Mouse (Mus musculus) cerebellum, adult 9-11 months (tissue): ENCODE results near the gene Cacnb2.

Experiments used
- DNase-seq: peaks from one replicate; pipeline ENCODE4 v3.0.0; 2022

Cacnb2 gene

DNA sequence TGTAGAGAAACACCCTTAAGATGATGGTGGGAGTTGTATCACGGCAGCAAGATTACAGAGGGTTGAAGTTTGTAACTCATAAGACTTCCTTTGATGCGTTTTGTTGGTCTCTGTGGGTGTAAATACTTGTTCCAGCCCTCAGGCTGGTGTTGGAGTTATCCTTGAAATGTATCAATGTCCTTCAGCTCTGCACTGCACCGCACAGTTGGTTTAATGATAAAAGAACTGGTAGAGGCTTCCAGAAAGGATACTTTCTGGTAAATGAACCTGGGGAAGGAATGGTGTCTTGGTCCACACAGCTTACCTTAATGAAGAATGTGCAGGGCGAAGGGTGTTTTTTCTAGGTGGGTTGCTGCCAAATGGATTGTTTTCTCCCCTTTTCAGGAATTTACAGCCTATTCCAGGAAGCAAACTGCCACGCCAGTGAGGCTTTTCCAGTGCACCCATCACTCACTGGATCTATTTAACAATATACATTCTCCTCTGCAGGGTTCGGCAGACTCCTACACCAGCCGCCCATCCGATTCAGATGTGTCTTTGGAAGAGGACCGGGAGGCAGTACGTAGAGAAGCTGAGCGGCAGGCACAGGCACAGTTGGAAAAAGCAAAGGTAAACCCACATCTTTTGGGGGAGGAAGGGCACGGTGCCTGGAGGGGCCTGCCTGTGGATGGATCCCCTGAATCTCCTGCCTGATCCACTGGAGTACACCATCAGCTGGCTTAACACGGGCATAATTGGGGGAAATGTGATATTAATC lies 271.6 kb downstream of the Cacnb2 start:
- DNase-seq: no peak

DNA sequence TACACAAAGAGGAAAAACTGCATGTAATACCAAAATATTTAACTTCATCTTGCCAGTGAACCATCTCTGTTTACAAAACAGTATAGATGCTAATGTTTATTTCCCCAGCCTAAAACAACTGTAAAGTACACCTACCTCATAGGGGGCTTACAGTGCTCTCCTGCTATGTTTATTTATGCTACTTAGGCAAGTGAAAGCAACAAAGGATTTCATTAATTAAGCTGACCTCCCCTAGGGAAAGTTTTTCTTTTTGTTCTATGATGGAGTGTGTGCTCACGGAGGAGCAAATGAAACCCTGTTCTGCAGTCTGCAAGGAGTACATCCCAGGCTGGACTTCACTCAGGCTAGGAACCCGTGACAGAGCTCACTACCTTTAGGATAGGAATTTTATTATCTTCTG lies 272.2 kb downstream of the Cacnb2 start:
- DNase-seq: no peak

DNA sequence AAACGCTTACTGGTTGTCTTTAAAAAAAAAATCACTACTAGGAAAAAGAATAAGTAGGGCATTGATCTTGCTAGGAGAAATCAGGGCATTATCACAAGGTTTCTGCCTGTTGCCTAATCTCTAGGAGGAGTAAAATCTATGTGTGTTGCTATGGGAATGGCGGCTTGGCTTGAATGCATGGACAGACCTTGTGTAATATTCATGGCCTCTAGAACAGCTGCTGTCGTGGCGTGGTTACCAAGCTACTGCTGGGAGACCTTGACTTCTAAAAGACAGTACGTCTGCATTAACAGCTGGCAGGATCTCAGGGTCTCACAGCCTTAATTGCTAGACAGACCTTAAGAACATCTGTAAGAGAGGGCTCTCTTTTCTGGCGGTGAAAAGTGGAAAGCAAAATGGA lies 272.7 kb downstream of the Cacnb2 start:
- DNase-seq: no peak

DNA sequence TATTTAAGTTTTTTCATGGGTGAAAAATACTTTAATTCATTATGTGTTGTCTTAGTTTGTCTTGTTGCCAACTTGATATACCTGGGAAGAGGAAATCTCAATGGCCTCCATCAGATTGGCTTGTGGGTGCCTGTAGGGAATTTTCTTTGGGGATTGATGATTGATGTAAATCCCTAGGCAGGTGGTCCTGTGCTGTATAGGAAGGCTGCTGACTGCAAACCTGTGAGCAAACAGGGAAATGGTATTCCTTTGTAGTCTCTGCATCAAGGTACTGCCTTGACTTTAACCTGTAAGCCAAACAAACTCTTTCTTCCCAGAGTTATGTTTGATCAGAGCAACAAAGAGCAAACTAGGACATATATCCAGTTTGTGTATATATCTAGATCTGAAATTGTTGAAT lies 276.1 kb downstream of the Cacnb2 start:
- no peak for DNase-seq

DNA sequence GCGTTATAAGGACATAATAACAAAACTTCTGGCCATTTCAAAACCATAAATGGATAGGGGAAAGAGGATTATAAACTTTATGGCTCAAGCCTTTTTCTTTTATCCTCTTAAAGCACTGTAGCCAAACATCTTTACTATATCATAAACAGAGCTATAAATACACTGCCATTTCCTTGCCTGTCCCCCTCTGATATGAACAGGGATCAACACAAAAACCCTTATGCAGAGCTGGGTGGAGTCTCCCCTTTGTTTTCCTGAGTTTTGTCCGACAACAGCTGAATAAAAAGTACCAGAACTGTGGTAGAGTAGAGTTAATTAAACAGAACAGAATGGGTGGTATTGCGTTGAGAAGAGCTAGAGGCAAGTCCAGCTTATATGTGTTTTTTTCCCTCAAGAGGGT lies 280.6 kb downstream of the Cacnb2 start:
- no peak for DNase-seq

DNA sequence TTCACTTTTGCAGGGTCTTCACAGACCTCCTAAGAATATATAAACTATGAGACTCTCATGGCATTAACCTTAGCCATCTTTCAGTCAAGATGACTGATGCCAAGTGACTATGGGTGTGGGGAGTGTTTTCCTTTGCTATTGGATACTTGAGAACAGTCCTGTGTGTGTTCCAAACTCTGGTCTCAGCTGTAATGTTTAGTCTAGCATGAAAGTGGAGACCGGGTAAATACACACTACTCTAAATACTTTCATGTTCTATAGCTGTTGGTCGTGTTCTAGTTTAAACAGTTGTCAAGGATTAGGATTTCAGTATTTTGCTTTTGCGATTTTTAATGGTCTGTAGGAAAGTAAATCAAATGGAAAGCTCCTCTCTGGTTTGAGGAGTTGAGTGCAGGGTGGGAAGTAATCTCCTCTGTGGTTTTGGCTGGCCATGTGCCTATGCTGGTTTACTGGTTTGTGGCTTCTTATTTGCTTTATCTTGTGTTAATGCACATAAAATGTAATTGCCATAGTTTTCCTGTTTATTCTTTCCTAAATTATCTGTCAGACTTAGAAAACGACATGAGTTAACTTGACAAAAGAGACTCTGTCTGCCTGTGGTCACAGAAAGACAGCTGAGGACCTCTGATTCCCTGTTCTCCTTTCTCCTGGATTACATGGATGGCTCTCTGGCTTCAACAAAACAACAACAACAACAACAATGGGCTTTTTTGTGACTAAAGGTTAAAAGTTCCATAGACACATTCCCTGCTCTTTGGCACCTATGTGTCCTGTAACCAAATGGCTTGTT lies 285.7 kb downstream of the Cacnb2 start:
- DNase-seq: no peak

DNA sequence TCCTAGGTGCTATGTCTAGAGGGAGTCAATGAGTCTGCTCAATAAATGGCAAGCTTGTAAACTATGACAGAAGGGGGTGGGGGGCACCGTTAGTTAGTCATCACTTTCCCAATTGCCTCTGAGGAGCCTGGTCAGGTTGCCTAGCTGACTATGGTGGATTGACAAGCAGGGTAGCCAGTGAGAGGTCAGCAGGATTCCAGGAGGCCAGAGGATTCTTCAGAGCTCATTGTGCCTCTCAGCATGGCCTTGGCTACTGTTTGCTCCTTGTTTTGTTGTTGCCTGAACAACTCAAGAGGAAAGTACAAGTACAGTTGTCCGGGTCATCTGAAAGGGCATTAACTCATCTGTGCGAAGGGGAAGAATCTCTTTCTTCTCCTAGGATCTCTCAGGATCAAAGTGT lies 300.9 kb downstream of the Cacnb2 start:
- DNase-seq: no peak

DNA sequence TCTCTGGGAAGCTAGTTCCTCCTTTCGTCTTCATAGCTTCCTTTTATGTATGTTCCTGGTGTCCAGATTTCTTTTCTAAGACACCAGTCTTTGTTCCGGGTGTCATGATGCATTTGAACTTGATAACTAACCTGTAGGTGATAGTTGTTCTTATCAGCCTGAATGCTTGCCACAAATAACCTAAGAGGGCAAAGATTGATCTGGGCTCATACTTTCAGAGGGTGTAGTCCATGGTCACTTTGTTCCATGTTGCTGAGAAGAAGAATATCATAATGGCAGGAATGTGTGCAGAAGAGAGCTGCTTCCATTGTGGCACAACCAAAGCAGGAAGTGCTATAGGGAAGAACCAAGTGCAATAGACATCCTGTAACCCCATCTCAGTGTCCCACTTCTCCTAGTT lies 302.0 kb downstream of the Cacnb2 start:
- DNase-seq: no peak

DNA sequence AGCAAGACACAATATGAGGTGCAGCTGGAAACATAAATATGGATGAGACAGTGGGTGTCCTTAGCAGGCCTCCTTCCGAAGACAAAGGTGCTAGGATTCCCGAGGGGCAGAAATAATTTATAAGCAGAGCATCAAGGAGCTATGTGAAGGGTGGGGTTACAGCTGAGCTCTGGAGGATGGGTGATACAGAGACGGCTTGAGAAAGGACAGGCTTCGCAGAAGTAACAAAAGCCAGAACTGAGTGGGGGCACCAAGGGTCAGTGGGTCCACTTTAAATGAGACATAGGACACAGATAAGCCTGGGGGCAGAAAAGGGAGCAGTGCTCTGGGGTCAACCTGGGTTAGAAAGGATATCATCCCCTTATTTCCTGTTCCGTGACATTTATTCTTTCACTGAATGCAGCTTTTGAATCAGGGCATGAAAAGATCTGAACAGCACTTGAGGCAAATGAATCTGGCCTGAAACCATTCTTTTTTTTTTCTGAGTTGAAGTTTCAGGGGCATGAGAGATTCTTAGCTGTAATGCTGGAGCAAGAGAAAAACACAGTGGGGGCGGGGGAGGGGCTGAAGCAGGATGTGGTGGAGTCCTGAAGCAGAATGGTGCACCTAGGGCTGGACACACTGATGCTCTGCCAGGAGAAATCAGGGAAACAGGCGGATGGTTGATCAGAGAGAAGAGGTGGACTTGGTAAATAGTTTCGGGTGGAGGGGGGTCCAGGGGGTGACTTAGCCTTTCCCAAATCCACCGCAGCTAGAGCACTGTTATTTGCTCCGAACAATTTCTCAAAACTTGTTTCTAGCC lies 304.4 kb downstream of the Cacnb2 start:
- no peak for DNase-seq

DNA sequence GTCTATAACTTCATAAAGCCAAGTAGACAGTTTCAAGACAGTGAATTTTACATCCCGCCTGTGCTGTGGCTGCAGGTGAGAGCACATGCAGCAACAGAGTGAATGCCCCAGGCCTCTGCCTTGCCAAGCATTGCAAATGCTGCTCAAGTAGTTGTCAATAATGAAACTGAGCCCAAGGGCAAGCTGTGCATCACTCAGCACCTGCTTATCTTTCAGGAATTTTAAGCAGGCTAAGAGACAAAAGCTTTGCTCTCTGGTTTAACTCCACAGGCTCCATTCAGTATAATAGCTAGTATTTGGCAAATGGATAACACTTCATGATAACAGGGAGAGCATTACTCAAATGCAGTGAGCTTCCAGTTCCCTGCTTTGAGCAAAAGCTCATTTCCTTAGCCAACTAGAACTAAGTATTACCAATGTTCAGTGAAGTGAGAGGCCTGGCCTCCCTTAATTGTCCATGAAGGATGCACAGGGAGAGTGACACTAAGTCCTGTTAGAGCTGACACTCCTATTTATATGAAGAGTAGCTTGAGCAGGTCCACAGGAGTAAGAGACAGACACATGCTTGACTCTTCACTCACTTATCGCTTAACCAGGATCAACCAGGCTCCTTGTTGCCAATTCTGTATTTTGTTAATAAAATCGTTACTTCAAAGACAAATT lies 314.8 kb downstream of the Cacnb2 start:
- DNase-seq: no peak

DNA sequence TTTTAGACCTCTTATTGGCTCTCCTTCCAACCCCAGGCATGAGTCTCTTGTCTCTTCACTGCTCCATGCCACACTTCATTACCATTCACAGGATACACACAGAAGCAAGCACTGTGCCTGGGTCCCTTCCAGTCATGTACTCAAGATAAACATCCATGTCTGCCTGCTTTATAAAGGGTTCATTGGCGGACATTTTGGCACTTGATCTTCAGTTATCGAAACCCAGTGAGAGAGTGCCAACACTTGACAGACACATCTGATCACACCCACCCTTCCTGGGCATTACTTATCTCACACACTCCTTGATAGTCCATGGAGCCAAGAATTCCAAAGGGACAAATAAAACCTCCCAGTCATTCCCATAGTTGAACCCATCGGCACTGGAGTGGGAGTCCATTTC lies 327.0 kb downstream of the Cacnb2 start:
- no peak for DNase-seq

DNA sequence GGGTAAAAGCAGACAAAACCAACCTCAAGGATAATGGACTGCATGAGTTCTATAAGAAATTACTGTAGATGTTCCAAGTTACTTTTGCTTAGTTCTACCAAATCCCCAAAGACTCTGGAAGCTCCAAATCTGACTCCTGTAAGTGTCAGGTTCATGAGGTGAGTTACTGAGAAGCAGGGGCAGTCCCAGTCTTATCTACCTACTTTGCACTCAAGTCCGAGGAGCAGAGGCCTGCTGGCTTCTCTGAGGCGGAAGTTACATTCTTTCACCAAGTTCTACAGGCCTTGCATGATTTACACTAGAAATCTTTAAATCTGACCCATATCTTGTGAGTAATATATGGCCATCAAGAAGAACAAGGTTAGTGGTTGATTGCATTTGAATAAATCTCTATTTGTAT lies 329.1 kb downstream of the Cacnb2 start:
- no peak for DNase-seq

DNA sequence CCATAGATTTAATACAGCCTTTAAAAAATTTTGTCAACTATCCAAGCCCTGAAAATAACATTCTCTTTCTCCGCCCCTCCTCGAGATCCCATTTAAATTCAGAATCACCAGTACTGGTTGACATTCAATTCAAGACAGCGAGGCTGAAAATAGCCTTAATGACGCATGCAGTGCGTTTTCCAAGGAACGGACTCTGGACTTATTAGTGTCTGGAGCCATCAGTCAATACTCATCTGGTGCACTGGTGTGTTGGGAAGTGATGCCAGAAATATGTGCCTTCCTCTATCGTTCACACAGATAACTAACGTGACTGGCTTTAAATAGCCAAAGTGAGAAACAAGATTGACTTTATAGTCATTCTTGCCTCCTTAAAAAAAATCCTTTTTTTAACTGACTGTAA lies 333.6 kb downstream of the Cacnb2 start:
- no peak for DNase-seq

DNA sequence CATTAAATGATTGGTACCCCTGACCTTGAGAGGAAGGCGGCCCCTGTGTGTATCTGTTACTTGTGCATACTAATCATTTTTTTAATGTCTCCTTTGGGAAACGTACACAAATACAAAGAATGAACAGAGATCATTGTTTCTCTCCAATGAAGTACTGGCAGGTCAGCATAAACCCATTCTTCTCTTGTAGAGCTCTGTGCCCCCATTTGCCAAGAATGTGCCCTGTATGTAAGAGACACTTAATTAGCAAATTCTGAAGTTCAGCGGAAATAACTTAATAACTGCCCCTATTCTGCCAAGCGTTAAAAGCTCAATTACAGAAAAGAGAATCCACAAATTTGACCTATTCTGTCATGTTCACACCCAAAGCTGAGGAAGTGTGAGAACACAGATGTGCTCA lies 339.4 kb downstream of the Cacnb2 start:
- DNase-seq: no peak

DNA sequence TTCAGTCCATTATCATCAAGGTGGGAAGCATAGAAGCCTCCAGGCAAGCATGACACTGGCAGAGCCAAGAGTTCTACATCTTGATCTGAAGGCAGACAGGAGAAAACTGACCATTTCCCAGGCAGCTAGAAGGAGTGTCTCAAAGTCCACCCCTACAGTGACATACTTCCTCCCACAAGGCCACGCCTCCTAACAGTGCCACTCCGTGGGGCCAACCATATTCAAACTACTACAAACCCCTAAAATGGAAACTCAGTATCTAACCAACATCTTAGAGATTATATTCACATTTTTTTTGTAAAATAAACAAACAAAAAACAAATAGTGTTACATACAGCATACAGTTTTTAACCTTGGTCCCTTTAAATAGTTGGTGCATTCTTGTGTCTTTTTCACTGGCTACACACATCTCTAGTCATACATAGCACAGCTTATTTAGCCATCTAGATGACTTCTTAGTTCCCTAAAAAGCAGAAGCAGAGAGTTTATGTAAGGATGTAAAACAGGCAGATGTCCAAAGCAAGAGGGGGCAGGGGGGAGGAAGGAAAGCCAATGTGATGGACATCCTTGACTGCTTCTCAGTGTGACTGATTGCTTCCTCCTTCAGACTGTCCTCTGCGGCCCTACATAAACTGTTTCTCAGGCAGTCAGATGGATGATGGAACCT lies 340.9 kb downstream of the Cacnb2 start:
- DNase-seq: no peak

DNA sequence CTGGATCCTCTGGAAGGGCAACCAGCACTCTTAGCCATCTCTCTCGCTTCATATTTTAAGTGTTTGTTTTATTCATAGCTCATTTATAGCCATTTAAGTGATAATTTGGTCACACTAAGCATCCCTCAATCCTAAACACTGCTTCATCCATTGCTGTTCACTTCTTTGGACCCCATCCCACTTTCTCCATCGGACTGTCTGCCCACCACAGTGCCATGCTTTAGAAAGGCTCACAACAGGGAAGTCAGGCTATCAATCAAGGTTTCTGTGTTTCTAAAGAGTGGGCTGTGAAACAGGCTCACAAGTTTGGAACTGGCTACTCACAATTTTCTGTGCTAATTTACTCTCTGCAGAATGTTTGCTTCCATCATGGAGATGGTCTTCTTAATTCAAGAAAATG lies 350.2 kb downstream of the Cacnb2 start:
- no peak for DNase-seq

DNA sequence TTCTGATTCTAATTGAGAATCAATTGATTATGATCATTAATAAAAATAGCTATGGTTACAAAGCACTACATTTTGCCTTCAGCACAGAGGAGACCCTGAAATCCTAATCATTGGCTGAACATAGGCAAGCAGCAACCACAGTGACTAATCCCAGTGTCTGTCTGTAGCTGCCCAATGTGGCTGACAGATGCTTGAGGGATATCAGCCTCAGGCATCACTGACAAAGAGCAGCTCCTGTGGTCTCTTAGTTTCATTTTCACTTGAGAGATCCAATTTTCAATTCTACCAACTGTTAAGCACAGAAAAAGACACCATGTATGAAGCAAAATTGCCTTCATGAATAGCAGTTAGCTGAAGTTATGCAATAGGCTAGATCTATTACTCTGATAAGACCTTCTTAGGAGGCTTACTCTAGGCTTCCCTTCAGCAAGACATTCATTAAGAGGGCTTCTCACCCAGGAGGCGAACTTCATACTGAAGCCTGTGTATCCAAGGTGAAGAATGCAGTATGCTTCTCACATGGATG lies 358.1 kb downstream of the Cacnb2 start:
- no peak for DNase-seq

DNA sequence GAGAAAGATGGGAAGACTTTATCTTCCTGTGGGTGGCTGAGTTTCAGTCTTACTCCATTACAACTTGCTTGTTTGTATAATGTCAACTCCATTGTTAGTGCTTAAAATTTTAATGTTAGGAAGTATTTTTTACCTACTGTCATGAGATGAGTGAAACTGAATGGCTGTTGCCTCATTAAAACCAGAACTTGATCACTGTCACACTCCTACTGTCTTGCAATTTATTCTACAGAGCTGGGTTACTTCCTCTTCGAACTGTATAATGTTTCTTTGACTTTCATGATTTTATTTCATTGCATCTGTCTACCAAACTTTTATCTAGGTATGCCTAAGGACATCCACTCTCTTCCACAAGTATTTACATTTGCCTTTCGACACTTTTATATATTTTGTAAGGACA lies 358.6 kb downstream of the Cacnb2 start:
- no peak for DNase-seq

DNA sequence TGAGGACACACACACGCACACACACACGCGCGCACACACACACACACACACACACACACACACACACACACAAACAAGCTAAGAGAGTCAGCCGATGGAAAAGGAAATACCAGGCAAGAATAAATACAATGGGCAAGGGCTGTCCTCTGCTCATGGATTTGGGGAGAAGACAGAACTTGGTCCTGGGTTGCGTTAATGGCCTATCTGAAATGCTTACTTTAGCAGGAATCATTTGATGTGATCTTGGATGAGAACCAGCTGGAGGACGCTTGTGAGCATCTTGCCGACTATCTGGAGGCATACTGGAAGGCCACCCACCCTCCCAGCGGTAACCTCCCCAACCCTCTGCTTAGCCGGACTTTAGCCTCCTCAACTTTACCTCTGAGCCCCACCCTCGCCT lies 381.1 kb downstream of the Cacnb2 start:
- no peak for DNase-seq

DNA sequence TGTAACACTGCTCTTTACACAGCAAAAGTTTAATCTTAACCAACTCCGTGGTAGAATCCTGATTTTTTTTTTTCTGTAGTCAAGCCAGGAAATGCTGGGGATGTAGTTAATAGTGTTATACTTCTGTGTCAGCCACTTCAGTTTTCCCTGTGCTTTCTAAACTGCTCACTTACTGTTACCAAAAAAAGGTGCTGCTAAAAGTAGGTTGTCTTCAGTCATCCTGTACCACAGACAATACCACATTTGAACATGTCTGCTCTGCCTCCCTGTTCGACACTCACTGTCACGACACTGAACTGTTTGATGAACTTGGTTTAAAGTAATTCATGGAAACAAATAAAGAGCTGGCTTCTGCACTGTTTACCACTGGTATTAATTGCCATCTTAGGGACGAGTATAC lies 385.6 kb downstream of the Cacnb2 start:
- DNase-seq: no peak

DNA sequence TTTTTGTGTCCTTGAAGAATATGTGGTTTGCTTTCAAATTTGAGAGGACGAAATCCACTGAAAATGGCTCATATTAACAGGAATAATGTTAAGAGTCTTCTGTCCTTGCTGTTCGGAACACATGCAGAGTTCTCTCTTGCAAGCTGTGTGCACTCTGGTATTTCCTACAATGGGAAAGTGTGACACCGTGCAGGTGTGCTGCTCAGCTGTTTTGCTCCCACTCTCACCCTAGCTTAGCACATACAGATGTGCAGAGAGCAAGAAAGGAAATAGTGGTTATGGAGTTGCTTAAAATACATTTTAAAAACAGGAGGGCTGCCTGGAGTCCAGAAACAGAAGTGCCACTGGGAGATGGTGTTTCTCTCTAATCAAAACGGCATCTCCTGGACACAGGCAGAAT lies 386.5 kb downstream of the Cacnb2 start:
- DNase-seq: no peak

DNA sequence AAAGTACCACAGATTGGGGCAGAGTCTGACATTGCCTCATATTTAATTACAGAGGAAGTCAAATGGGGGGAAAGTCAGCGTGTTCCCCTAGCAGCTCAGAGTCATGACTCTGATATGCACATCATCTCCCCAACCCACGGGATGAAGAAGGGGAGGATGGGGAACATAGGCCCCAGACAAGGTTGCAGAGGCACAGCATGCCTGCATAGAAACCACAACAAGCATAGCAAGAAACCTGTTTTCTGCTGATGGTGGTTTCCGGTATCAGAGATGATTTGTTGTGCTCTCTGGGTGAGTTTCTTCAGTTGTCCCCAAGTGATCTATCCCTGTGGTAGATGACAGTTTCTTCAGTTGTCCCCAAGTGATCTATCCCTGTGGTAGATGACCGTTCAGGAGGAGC lies 389.6 kb downstream of the Cacnb2 start:
- no peak for DNase-seq
